Mouse (Mus musculus): ENCODE data around the gene Cdh3.
A peak's percentile ranks its signal among the peaks of the same experiment; 100 is the strongest.

Cdh3 gene

DNA sequence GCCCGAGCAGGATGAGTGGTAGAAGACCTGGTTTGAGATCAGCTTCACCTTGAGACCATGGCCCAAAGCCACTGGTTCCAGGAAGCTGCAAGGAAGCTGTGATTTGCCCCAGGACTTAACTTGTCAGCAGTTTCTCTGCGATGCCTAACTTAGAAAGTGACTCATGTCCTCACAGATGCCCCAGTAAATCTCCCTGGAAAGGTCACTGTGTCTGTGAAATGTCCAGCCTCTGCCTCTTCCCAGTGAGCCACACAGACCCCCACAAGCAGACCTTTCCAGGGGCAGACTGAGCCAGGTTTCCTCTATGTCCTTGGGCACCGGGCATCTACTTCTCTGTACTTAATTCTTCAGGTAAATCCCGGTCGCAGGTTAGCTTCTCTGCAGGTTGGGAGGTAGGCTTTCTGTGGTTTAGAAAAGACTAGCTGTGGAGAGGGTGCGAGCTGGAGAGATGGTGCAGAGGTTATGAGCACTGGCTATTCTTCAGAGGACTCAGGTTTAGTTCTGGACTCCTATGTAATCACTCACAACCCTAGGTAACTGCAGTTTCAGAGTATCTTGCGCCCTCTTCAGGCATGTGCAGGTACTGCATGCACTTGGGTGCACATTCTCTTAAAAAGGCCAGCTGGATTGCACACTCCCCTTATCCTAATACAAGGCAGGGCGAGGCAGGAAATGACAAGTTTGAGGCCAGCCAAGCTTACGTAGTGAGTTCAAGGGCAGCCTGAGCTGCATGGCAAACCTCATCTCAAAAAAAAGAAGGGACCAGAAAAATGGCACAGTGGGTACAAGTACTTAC, 16.7 kb downstream of the Cdh3 start:
- no peak for DNase-seq (ENCODE audit: low spot score in 2 of 2)

- DNase-seq (ENCODE audit: low spot score in 2 of 2) = no peak
Observed at GRCm38 (mm10) chr8:106528596-106529249, 18.0 kb downstream of the Cdh3 start.

DNA sequence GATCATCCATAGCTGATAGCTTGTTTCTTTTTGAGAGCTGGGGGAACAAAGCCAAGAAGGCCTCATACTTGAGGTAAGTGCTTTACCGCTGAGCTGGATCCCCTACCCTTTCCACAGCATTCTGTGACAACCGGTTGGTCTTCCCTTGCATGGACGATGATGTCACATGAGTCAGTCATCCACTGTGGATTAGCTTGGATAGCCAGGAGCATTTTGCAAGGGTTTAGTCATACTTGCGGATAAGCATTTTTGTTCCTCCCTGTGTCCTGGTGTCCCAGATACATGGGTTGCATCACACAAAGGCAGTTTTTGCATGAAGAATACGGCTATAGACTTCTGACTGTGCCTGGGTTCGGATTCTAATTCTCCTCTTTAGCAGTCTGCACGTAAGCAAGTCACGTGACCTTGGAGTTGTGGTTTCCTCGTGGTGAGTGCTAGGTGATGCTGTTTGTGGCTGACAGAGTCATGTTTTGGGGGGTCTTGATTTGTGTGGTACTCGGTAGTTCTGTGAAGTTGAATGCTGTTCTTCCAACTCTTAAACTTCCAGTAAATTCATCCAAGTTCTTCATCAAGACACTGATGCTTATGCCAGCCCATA, 19.3 kb downstream of the Cdh3 start:
- no peak for DNase-seq (ENCODE audit: low spot score in 2 of 2)

DNA sequence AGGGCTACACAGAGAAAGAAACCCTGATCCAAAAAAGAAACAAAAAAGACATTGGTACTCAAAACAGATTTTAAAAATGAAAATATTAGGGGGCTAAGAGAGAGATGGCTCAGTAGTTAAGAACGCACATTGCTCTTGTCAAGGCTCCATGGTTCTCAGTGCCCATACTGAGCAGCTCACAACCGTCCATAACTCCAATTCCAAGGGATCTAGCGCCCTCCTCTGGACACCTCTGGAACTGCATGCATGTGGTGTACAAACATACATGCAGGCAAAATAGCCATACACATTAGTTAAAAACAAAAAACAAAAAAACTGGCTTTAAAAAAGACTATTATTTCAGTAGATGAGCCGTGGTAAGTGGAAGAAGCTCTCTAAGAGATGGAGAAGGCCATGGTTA, 19.9 kb downstream of the Cdh3 start:
- DNase-seq (ENCODE audit: low spot score in 2 of 2) = no peak

DNA sequence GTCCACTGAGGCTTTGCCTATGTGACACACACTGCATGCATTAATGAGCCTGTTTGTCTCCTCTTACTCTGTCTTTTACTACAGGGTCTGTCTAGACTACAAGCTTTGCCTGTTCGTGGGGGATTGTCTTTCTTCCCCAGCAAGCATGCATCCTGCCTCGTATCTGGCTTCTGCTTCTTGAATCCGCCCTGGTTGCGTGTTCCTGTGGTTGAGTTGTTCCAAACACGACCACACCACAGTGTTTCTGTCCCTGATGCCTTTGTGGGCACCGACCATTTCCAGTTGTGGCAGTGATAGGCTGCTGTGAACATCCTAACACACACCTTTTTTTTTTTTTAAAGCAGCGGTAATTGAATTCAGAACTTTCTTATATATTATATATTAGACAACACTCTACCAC, 23.0 kb downstream of the Cdh3 start:
- no peak for DNase-seq (ENCODE audit: low spot score in 2 of 2)

- peak; percentile 64 to 67 for DNase-seq (ENCODE audit: low spot score in 2 of 2)
Observed at GRCm38 (mm10) chr8:106534449-106534848, 23.8 kb downstream of the Cdh3 start.

GRCm38 (mm10) chr8:106535448-106535847, 24.8 kb downstream of the Cdh3 start:
- DNase-seq (ENCODE audit: low spot score in 2 of 2) = no peak

GRCm38 (mm10) chr8:106539193-106539592, 28.5 kb downstream of the Cdh3 start:
- DNase-seq (ENCODE audit: low spot score in 2 of 2) = no peak

DNA sequence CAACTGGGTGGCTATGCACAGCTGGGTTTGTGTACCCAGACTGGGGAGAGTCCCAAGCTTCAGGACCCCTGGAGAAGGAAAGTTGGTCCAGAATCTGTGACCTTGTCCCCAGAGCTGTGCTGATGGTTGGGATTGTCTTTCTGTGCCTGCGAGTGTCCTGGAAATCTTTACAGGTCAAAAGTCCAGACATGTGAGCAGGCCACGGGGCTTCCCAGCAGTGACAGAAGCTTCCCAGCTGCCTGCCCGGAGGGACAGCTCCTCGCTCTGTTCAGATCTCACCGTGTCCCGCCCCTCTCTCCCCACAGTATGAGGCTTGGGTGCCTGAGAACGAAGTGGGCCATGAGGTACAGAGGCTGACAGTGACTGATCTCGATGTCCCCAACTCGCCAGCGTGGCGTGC, 30.3 kb downstream of the Cdh3 start:
- no peak for DNase-seq (ENCODE audit: low spot score in 2 of 2)

DNA sequence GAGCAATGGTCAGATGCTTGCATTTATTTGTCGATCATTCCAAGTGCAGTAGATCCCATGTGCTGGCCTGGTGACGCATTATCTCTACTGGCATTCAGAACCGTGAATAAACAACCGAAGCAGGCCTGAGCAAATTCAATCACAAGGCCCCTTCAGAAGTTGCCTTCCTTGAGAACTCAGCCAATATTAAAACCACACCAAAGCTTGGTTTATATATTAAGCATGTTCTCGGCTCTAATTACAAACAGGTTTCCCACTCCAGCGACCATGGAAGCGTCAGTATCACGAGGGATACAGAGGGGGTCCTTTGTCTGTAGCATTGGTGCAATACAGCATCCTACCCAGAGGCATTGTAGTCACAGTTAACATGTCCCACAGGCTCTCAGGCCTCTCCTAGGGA, 32.4 kb downstream of the Cdh3 start:
- DNase-seq (ENCODE audit: low spot score in 2 of 2) = no peak

DNA sequence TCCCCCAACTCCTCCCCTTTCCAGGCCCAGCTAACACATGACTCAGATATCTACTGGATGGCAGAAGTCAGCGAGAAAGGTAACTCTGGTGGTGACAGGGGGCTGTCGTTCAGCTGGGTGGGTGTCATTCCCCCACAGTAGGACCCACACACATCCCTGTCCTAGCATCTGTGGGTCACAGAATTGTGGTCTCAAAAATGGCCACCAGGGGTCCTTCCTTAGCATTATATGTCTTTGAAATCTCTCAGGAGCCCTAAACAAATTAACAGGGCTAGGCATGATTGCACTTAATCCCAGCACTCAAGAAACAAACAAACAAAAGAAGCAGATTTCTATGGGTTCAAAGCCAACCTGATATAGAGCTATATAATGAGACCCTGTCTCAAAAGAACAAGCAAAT, 34.5 kb downstream of the Cdh3 start:
- DNase-seq (ENCODE audit: low spot score in 2 of 2) = no peak

GRCm38 (mm10) chr8:106546746-106547145, 36.1 kb downstream of the Cdh3 start:
- DNase-seq (ENCODE audit: low spot score in 2 of 2) = no peak

- DNase-seq (ENCODE audit: low spot score in 2 of 2) = no peak
Observed at GRCm38 (mm10) chr8:106548366-106548936, 37.8 kb downstream of the Cdh3 start.

DNA sequence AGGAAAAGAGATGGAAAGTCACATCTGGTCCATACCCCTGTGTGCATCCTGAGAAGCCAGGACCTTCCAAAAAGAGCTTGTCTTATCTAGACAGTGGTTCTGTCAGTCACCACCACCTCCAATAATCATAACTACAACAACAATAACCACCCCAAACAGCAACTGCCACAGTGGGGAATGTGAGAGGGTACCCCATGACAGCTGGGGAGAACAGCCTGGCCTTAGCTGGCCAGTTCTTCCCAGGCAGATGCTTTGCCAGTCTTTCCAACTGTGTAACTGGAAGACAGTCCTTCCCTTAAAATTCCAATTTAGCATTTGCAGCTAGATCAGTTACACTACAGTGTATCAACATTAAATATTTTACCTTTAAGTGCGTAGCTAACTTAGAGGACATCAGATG, 40.2 kb downstream of the Cdh3 start:
- DNase-seq (ENCODE audit: low spot score in 2 of 2) = no peak

- no peak for DNase-seq (ENCODE audit: low spot score in 2 of 2)
Observed at GRCm38 (mm10) chr8:106554011-106554410, 43.3 kb downstream of the Cdh3 start.

DNA sequence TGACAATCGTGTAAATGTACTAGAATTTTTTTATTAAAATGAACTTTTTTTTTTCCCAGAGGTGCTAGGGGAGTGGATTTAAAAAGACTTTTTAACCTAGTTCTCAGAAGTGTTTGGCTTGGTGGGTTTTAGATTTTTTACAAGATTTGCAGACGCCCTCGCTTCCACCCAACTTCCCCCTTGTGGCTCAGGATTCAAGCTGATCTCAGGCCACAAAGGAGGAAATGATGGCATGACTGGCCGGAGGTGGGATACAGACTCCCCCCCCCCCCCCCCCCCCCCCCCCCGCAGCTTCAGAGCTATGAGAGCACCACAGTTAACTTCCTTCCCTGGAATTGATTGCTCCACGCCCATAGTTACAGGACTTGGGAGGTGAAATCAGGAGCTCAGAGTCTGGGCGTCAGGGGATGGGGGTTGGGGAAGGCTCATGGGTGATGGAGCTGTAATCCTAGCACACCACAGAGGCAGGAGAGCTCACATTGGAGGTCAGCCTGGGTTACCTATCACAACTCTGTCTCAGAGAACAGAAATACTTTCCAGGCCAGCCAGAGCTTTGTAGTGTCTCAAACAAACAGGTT, 45.5 kb downstream of the Cdh3 start:
- no peak for DNase-seq (ENCODE audit: low spot score in 2 of 2)

GRCm38 (mm10) chr8:106559844-106560243, 49.2 kb downstream of the Cdh3 start:
- DNase-seq (ENCODE audit: low spot score in 2 of 2) = peak in 1 of 2 experiments; percentile 25

GRCm38 (mm10) chr8:106561097-106561865, 50.6 kb downstream of the Cdh3 start:
- peak; percentile 81 to 83 for DNase-seq (ENCODE audit: low spot score in 2 of 2)

DNA sequence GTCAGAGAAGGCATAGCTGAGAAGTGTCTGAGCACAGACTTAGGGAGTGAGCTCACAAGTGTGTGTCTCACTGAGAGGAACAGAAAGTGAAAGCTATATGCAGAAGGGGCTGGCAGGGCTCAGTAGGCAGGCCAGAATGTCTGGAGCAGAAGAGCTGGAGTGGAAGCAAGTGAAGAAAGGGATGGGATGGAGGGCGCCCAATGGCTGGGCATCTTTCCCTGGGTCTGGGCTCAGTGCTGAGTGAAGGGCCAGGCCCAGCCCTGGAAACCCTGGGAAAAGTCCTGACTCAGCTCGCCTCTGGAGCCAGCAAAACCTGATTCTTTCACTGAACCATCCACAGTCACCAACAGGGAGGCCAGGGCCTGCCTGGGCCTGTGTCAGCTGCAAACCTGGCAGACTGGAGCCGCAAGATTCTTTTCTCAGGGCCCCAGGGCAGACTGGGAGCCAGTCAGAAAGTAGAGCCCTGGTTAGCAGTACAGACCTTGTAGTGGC, 53.0 kb downstream of the Cdh3 start:
- peak; percentile 84 to 88 for DNase-seq (ENCODE audit: low spot score in 2 of 2)

GRCm38 (mm10) chr8:106569006-106569405, 58.3 kb downstream of the Cdh3 start:
- DNase-seq (ENCODE audit: low spot score in 2 of 2) = no peak

- no peak for DNase-seq (ENCODE audit: low spot score in 2 of 2)
Observed at GRCm38 (mm10) chr8:106570386-106570785, 59.7 kb downstream of the Cdh3 start.

Data from urinary bladder, postnatal 36 days (tissue).